Mouse (Mus musculus) cortical plate, adult 2 months (tissue): ENCODE measurements around the gene Siva1.

ENCODE experiments used
- CTCF ChIP-seq: fragments of 200-500 bp; IDR thresholded peaks from 2 replicates; pipeline ENCODE4 v1.5.1; 2011; ENCODE audit warnings: mild to moderate bottlenecking, control low read depth, low read length; ENCODE audit not compliant: insufficient read depth; ENCODE audit errors: extremely low read depth
- POLR2A ChIP-seq: fragments of 200-500 bp; IDR thresholded peaks from 2 replicates; pipeline ENCODE4 v1.6.1; 2011; ENCODE audit warnings: mild to moderate bottlenecking, low read length, control low read depth; ENCODE audit not compliant: insufficient read depth; ENCODE audit errors: extremely low read depth

- TF ChIP-seq CTCF (no peak), POLR2A (no peak)
Observed at GRCm38 (mm10) chr12:112618981-112619685, 25.3 kb upstream of the Siva1 start.
